Mouse (Mus musculus): ENCODE measurements around the gene Npas3. TPM values are rescaled to one million over a fixed set of nuclear protein-coding genes. Genes with fewer than 3 reads are reported as not detected.

The Npas3 gene
- polyA plus RNA-seq, 1 experiment from 2014 or later: 0.28 TPM

DNA sequence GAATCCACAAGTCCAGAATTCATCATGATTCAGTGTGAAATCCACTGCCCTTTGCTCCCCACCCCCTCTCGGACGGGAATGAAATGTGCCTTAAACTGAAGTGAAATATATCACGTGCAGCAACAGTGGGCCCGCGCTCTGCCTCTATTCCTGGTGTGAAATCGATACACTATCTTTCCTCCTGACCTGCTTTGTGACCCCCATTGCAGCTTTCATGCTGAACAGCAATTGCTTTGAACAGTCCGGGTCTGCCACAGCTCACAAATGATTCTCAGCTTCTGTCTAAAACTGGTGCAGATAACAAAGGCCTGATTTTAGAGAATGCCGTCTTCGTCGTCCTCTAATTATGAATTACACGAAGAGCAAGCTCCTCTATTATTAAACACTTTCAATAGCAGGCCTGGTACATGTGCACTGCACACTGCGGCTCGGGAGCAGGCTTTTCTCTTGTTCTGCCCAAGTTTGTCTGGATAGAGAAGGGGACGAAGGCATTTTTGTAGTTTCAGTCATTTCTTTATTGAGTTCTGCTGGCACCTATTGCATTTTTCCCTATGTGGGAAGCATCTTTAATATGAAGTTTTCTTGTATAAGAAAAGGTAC lies 90.0 kb downstream of the Npas3 start:
- Histone ChIP-seq H3K9me3 (ENCODE audit: control insufficient read depth, low read length) (no peaks in the 10 kb centered on the region), H3K4me3 (ENCODE audit: low read length) (no peak overlapping the region), H3K4me2 (ENCODE audit: low read depth, low read length) (no peak overlapping the region), H3K27ac (ENCODE audit: low read length) (no peak overlapping the region), H3K36me3 (ENCODE audit: control insufficient read depth, insufficient read depth, low read length) (no peaks in the 10 kb centered on the region), H3K27me3 (ENCODE audit: control insufficient read depth, insufficient read depth, low read depth, low read length) (no peaks in the 10 kb centered on the region), H3K4me1 (replicated peaks; ENCODE audit: control insufficient read depth, insufficient read depth, low read length) (no peaks in the 10 kb centered on the region), H3K9ac (ENCODE audit: low read length) (no peak overlapping the region)
- 58% methylated on average over 14 of the region's 14 CpGs for WGBS
- no peak for ATAC-seq (ENCODE audit: low read depth)

- Histone ChIP-seq H3K9me3 (ENCODE audit: control insufficient read depth, low read length) (no peaks in the 10 kb centered on the region), H3K36me3 (ENCODE audit: control insufficient read depth, insufficient read depth, low read length) (no peaks in the 10 kb centered on the region), H3K4me2 (ENCODE audit: low read depth, low read length) (no peak overlapping the region), H3K27ac (ENCODE audit: low read length) (no peak overlapping the region), H3K4me1 (replicated peaks; ENCODE audit: control insufficient read depth, insufficient read depth, low read length) (no peaks in the 10 kb centered on the region), H3K4me3 (ENCODE audit: low read length) (no peak overlapping the region), H3K9ac (ENCODE audit: low read length) (no peak overlapping the region), H3K27me3 (ENCODE audit: control insufficient read depth, insufficient read depth, low read depth, low read length) (no peaks in the 10 kb centered on the region)
- ATAC-seq (ENCODE audit: low read depth): no peak
- WGBS: 46% methylated on average over 9 of the region's 9 CpGs
Observed at GRCm38 (mm10) chr12:53342741-53343140, 94.3 kb downstream of the Npas3 start.

- H3K4me1 ChIP-seq (replicated peaks; ENCODE audit: control insufficient read depth, insufficient read depth, low read length): no peaks in the 10 kb centered on the region
- H3K27me3 ChIP-seq (ENCODE audit: control insufficient read depth, insufficient read depth, low read depth, low read length): no peaks in the 10 kb centered on the region
- H3K4me2 ChIP-seq (ENCODE audit: low read depth, low read length): no peak overlapping the region
- ATAC-seq (ENCODE audit: low read depth): no peak
- H3K36me3 ChIP-seq (ENCODE audit: control insufficient read depth, insufficient read depth, low read length): no peaks in the 10 kb centered on the region
- no peak overlapping the region for H3K4me3 ChIP-seq (ENCODE audit: low read length)
- no peak overlapping the region for H3K9ac ChIP-seq (ENCODE audit: low read length)
- H3K9me3 ChIP-seq (ENCODE audit: control insufficient read depth, low read length): no peaks in the 10 kb centered on the region
- 72% methylated on average over 7 of the region's 7 CpGs for WGBS
- H3K27ac ChIP-seq (ENCODE audit: low read length): no peak overlapping the region
Observed at GRCm38 (mm10) chr12:53351860-53352259, 103.4 kb downstream of the Npas3 start.

- H3K4me3 ChIP-seq (ENCODE audit: low read length): no peak overlapping the region
- H3K4me1 ChIP-seq (replicated peaks; ENCODE audit: control insufficient read depth, insufficient read depth, low read length): no peaks in the 10 kb centered on the region
- no peaks in the 10 kb centered on the region for H3K36me3 ChIP-seq (ENCODE audit: control insufficient read depth, insufficient read depth, low read length)
- H3K9me3 ChIP-seq (ENCODE audit: control insufficient read depth, low read length): no peaks in the 10 kb centered on the region
- H3K27me3 ChIP-seq (ENCODE audit: control insufficient read depth, insufficient read depth, low read depth, low read length): no peaks in the 10 kb centered on the region
- no peak overlapping the region for H3K4me2 ChIP-seq (ENCODE audit: low read depth, low read length)
- ATAC-seq (ENCODE audit: low read depth): no peak
- WGBS: 85% methylated on average over 5 of the region's 5 CpGs
- H3K9ac ChIP-seq (ENCODE audit: low read length): no peak overlapping the region
- H3K27ac ChIP-seq (ENCODE audit: low read length): no peak overlapping the region
Observed at GRCm38 (mm10) chr12:53365751-53366150, 117.3 kb downstream of the Npas3 start.

DNA sequence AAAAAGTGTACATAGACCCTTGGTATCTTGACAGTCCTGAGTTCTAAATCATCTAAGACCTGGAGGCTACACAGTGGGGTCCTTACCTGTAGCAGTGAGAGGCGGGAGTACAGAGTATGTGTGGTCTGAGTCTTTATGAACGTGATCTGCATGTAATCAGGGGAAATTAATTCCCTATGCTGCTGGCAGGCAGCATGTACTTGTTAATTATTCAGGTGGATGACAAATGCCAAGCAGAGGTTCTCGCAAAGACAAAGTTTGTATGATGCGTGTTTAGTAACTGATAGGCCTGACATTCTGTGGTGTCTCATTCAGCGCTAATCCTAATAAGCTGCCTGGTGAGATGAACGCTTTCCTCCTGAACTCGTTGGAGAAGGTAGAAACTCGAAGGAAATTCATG lies 136.4 kb downstream of the Npas3 start:
- no peak for ATAC-seq (ENCODE audit: low read depth)
- WGBS: 81% methylated on average over 8 of the region's 8 CpGs
- no peak overlapping the region for H3K4me3 ChIP-seq (ENCODE audit: low read length)
- H3K9me3 ChIP-seq (ENCODE audit: control insufficient read depth, low read length): no peaks in the 10 kb centered on the region
- no peak overlapping the region for H3K4me2 ChIP-seq (ENCODE audit: low read depth, low read length)
- no peaks in the 10 kb centered on the region for H3K4me1 ChIP-seq (replicated peaks; ENCODE audit: control insufficient read depth, insufficient read depth, low read length)
- H3K36me3 ChIP-seq (ENCODE audit: control insufficient read depth, insufficient read depth, low read length): no peaks in the 10 kb centered on the region
- no peak overlapping the region for H3K27ac ChIP-seq (ENCODE audit: low read length)
- H3K9ac ChIP-seq (ENCODE audit: low read length): no peak overlapping the region
- H3K27me3 ChIP-seq (ENCODE audit: control insufficient read depth, insufficient read depth, low read depth, low read length): no peaks in the 10 kb centered on the region

DNA sequence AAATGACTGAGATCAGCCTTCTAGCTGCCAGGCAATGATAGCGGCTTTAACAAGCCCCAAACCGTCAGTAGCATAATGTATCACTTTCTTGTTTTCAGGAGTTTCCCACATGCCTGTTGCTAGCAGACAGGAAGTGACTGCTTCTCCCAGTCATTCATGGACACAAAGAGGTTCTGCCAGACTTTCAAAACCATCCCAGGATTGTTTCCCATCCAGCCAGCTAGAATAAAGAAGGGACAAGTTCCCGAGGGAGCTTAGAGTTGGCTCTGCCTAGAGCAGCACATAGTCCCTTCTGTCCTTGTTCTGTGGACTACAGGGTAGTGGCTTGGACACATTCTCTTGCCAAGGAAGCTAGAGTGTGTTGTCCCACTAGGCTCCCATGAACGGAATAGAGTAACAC lies 157.4 kb downstream of the Npas3 start:
- Histone ChIP-seq H3K4me1 (replicated peaks; ENCODE audit: control insufficient read depth, insufficient read depth, low read length) (no peaks in the 10 kb centered on the region), H3K36me3 (ENCODE audit: control insufficient read depth, insufficient read depth, low read length) (no peaks in the 10 kb centered on the region), H3K9ac (ENCODE audit: low read length) (no peak overlapping the region), H3K27me3 (ENCODE audit: control insufficient read depth, insufficient read depth, low read depth, low read length) (no peaks in the 10 kb centered on the region), H3K4me2 (ENCODE audit: low read depth, low read length) (no peak overlapping the region), H3K9me3 (ENCODE audit: control insufficient read depth, low read length) (no peaks in the 10 kb centered on the region), H3K27ac (ENCODE audit: low read length) (no peak overlapping the region), H3K4me3 (ENCODE audit: low read length) (no peak overlapping the region)
- ATAC-seq (ENCODE audit: low read depth): no peak
- WGBS: 39% methylated on average over 4 of the region's 4 CpGs

DNA sequence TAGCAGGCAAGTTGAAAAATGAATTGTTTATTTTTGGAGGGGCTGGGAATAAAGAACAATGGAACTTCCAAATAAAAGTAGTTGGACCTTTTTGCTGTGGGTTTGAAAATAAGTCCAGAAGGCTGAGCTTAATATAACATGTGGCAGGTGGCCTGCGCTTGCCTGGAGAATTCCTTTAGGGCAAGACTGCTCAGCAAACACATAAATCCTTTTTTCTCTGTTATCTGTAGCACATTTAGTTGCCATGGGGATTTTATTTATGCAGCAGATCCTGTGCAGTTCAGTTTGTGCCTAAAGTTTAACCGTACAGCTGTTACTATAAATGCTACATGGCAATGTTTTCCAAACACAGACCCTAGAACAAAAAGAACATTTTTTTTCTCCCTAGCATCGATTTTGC lies 159.3 kb downstream of the Npas3 start:
- H3K9me3 ChIP-seq (ENCODE audit: control insufficient read depth, low read length): no peaks in the 10 kb centered on the region
- H3K4me2 ChIP-seq (ENCODE audit: low read depth, low read length): no peak overlapping the region
- H3K27ac ChIP-seq (ENCODE audit: low read length): no peak overlapping the region
- H3K9ac ChIP-seq (ENCODE audit: low read length): no peak overlapping the region
- 30% methylated on average over 3 of the region's 3 CpGs for WGBS
- ATAC-seq (ENCODE audit: low read depth): no peak
- H3K36me3 ChIP-seq (ENCODE audit: control insufficient read depth, insufficient read depth, low read length): no peaks in the 10 kb centered on the region
- H3K4me3 ChIP-seq (ENCODE audit: low read length): no peak overlapping the region
- H3K4me1 ChIP-seq (replicated peaks; ENCODE audit: control insufficient read depth, insufficient read depth, low read length): no peaks in the 10 kb centered on the region
- no peaks in the 10 kb centered on the region for H3K27me3 ChIP-seq (ENCODE audit: control insufficient read depth, insufficient read depth, low read depth, low read length)

GRCm38 (mm10) chr12:53409711-53410110 lies 161.2 kb downstream of the Npas3 start:
- no peak overlapping the region for H3K4me2 ChIP-seq (ENCODE audit: low read depth, low read length)
- H3K36me3 ChIP-seq (ENCODE audit: control insufficient read depth, insufficient read depth, low read length): no peaks in the 10 kb centered on the region
- no peak for ATAC-seq (ENCODE audit: low read depth)
- H3K4me3 ChIP-seq (ENCODE audit: low read length): no peak overlapping the region
- H3K27me3 ChIP-seq (ENCODE audit: control insufficient read depth, insufficient read depth, low read depth, low read length): no peaks in the 10 kb centered on the region
- 84% methylated on average over 4 of the region's 4 CpGs for WGBS
- H3K9me3 ChIP-seq (ENCODE audit: control insufficient read depth, low read length): no peaks in the 10 kb centered on the region
- H3K9ac ChIP-seq (ENCODE audit: low read length): no peak overlapping the region
- H3K27ac ChIP-seq (ENCODE audit: low read length): no peak overlapping the region
- H3K4me1 ChIP-seq (replicated peaks; ENCODE audit: control insufficient read depth, insufficient read depth, low read length): no peaks in the 10 kb centered on the region

DNA sequence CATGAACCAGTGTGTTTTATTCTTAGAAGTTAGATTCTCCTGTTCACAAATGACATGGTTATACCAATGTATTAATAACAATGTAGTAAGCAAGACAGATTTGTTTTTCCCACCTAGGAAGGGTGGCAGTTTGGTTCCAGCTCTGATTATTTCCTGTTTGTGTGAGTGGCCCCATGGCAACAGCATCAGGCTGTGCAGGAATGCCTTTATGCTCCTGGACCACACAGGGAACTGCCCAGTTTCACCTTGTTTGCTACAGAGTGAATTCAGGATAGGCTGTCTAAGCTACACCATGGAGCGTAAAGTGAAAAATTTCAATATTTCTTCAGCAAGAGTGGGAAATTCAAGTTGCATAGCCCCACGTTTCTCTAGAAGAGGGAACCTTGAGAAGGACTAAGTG lies 162.2 kb downstream of the Npas3 start:
- ATAC-seq (ENCODE audit: low read depth): no peak
- WGBS: 85% methylated on average over 2 of the region's 2 CpGs
- no peaks in the 10 kb centered on the region for H3K27me3 ChIP-seq (ENCODE audit: control insufficient read depth, insufficient read depth, low read depth, low read length)

DNA sequence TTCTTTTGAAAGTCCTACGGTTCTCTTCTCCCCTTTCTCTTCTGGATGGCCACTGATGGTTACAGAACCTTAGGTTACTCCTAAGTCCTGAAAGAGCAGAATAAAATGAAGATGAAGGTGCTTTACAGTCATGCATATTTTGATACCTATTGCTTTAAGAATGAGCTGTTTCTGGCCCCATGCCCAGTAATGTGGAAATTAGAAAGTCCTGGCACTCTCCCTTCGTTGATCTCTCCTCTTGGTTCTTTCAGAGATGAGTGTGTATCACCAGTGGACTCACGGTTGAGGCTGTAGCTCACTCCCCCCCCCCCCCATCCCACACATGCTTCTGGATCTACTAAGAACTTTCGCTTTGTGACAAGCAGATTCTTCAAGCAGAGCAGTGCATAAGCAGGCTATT lies 167.6 kb downstream of the Npas3 start:
- ATAC-seq (ENCODE audit: low read depth): no peak
- no peak overlapping the region for H3K27ac ChIP-seq (ENCODE audit: low read length)
- H3K4me2 ChIP-seq (ENCODE audit: low read depth, low read length): no peak overlapping the region
- no peaks in the 10 kb centered on the region for H3K4me1 ChIP-seq (replicated peaks; ENCODE audit: control insufficient read depth, insufficient read depth, low read length)
- no peak overlapping the region for H3K9ac ChIP-seq (ENCODE audit: low read length)
- H3K4me3 ChIP-seq (ENCODE audit: low read length): no peak overlapping the region
- no peaks in the 10 kb centered on the region for H3K27me3 ChIP-seq (ENCODE audit: control insufficient read depth, insufficient read depth, low read depth, low read length)
- WGBS: 44% methylated on average over 4 of the region's 4 CpGs
- no peaks in the 10 kb centered on the region for H3K36me3 ChIP-seq (ENCODE audit: control insufficient read depth, insufficient read depth, low read length)
- H3K9me3 ChIP-seq (ENCODE audit: control insufficient read depth, low read length): no peaks in the 10 kb centered on the region

More for the DNA sequence above, 162.2 kb downstream of the Npas3 start:
- Histone ChIP-seq H3K4me3 (ENCODE audit: low read length) (no peak overlapping the region), H3K9me3 (ENCODE audit: control insufficient read depth, low read length) (no peaks in the 10 kb centered on the region), H3K9ac (ENCODE audit: low read length) (no peak overlapping the region), H3K27ac (ENCODE audit: low read length) (no peak overlapping the region), H3K36me3 (ENCODE audit: control insufficient read depth, insufficient read depth, low read length) (no peaks in the 10 kb centered on the region), H3K4me1 (replicated peaks; ENCODE audit: control insufficient read depth, insufficient read depth, low read length) (no peaks in the 10 kb centered on the region), H3K4me2 (ENCODE audit: low read depth, low read length) (no peak overlapping the region)
